Mouse (Mus musculus): ENCODE measurements around the gene Ermn.

- TF ChIP-seq POLR2A (IDR thresholded peaks at IDR 0.05; ENCODE audit: borderline replicate concordance, low read depth, low read length): no peak
- no peak for TF ChIP-seq CTCF (IDR thresholded peaks at IDR 0.05; ENCODE audit: low read depth, low read length)
Observed at GRCm38 (mm10) chr2:58023556-58023955, 29.1 kb downstream of the Ermn start.

Measured in bone marrow macrophage, adult 2 months (primary cell).